Mouse (Mus musculus) heart, embryonic 16.5 days (tissue): ENCODE measurements around the gene Fpgs. TPM values are rescaled to one million over a fixed set of nuclear protein-coding genes. Genes with fewer than 3 reads are reported as not detected.

ENCODE experiments used
- ATAC-seq: fragments of 200-750 bp; cut with Nextera tagmentation; replicated peaks from 2 replicates; pipeline ENCODE4 v1.8.0; 2017; ENCODE audit warnings: moderate number of reproducible peaks; ENCODE audit not compliant: insufficient read depth, low FRiP score; ENCODE audit errors: extremely low read depth
- H3K27ac ChIP-seq: fragments of 300-500 bp; sonication (generic); 2 replicates; pipeline ENCODE4 v1.5.1; 2014; ENCODE audit warnings: mild to moderate bottlenecking, low read length, control low read depth, moderate library complexity
- H3K27me3 ChIP-seq: fragments of 300-500 bp; sonication (generic); 2 replicates; pipeline ENCODE4 v1.6.1; 2014; ENCODE audit warnings: low read length, mixed read lengths; ENCODE audit not compliant: control insufficient read depth, insufficient read depth
- H3K36me3 ChIP-seq: fragments of 300-500 bp; sonication (generic); 2 replicates; pipeline ENCODE4 v1.6.1; 2014; ENCODE audit not compliant: control insufficient read depth, insufficient read depth
- H3K4me1 ChIP-seq: fragments of 300-500 bp; sonication (generic); 2 replicates; pipeline ENCODE4 v1.6.1; 2014; ENCODE audit warnings: low read length, mixed read lengths; ENCODE audit not compliant: control insufficient read depth, insufficient read depth
- H3K4me2 ChIP-seq: fragments of 300-500 bp; sonication (generic); 2 replicates; pipeline ENCODE4 v1.6.1; 2014; ENCODE audit warnings: low read depth, mild to moderate bottlenecking, control low read depth, low read length
- H3K4me3 ChIP-seq: fragments of 300-500 bp; sonication (generic); 2 replicates; pipeline ENCODE4 v1.5.1; 2014; ENCODE audit warnings: mild to moderate bottlenecking, control low read depth, low read length
- H3K9ac ChIP-seq: fragments of 300-500 bp; sonication (generic); 2 replicates; pipeline ENCODE4 v1.6.1; 2014; ENCODE audit warnings: low read length, control low read depth
- H3K9me3 ChIP-seq: fragments of 300-500 bp; sonication (generic); replicated peaks from 2 replicates; pipeline ENCODE4 v1.6.1; 2016; ENCODE audit warnings: low read length; ENCODE audit not compliant: control insufficient read depth
- WGBS: fragments of 180-500 bp; shearing (Covaris S2); extraction: QIAGEN DNeasy Blood & Tissue Kit; methylation state at CpG from one replicate; pipeline ENCODE4 v1.1.7; 2014; 5-methylcytosine and 5-hydroxymethylcytosine counted together
- polyA plus RNA-seq: library from polyadenylated mRNA; unstranded; fragments of >200 nt; fragmentation: Nextera tagmentation; extraction: Ambion mirVana; gene quantifications from 2 replicates; pipeline ENCODE4 v1.2.1, GENCODE M21; 2015

The Fpgs gene
- polyA plus RNA-seq, 1 experiment from 2014 or later: 16.9 TPM

GRCm38 (mm10) chr2:32720053-32720452 lies 16.1 kb upstream of the Fpgs start:
- ATAC-seq: no peak
- no peak overlapping the region; the same call in 1 of the 2 replicates for H3K27ac ChIP-seq
- H3K9me3 ChIP-seq: no peaks in the 10 kb centered on the region
- H3K36me3 ChIP-seq: no peaks in the 10 kb centered on the region
- no peak overlapping the region for H3K4me2 ChIP-seq
- H3K4me1 ChIP-seq: peaks cover 14% of the 10 kb centered on the region
- H3K27me3 ChIP-seq: no peaks in the 10 kb centered on the region
- H3K9ac ChIP-seq: no peak overlapping the region
- H3K4me3 ChIP-seq: no peak overlapping the region
- 88% methylated on average over 3 of the region's 3 CpGs for WGBS

GRCm38 (mm10) chr2:32718761-32719160 lies 14.8 kb upstream of the Fpgs start:
- no peak overlapping the region for H3K9ac ChIP-seq
- 54% methylated on average over 9 of the region's 9 CpGs for whole genome bisulfite sequencing
- H3K4me2 ChIP-seq: no peak overlapping the region
- H3K9me3 ChIP-seq: no peaks in the 10 kb centered on the region
- ATAC-seq: no peak
- no peak overlapping the region for H3K27ac ChIP-seq
- peaks cover 27% of the 10 kb centered on the region for H3K4me1 ChIP-seq
- H3K36me3 ChIP-seq: no peaks in the 10 kb centered on the region
- H3K27me3 ChIP-seq: no peaks in the 10 kb centered on the region
- no peak overlapping the region for H3K4me3 ChIP-seq

GRCm38 (mm10) chr2:32714987-32715425 lies 11.1 kb upstream of the Fpgs start:
- no peak overlapping the region for H3K9ac ChIP-seq
- H3K4me2 ChIP-seq: no peak overlapping the region
- H3K27ac ChIP-seq: peak overlapping the region; percentile 97
- peaks cover 29% of the 10 kb centered on the region for H3K4me1 ChIP-seq
- 30% methylated on average over 4 of the region's 4 CpGs for WGBS
- H3K36me3 ChIP-seq: peaks cover 3% of the 10 kb centered on the region
- no peak overlapping the region for H3K4me3 ChIP-seq
- no peak for ATAC-seq
- no peaks in the 10 kb centered on the region for H3K9me3 ChIP-seq
- no peaks in the 10 kb centered on the region for H3K27me3 ChIP-seq

- no peaks in the 10 kb centered on the region for H3K27me3 ChIP-seq
- H3K4me3 ChIP-seq: no peak overlapping the region
- 38% methylated on average over 11 of the region's 11 CpGs for WGBS
- no peak overlapping the region; the same call in 1 of the 2 replicates for H3K4me2 ChIP-seq
- peak overlapping the region; percentile 97 for H3K27ac ChIP-seq
- peaks cover 9% of the 10 kb centered on the region for H3K36me3 ChIP-seq
- H3K9me3 ChIP-seq: no peaks in the 10 kb centered on the region
- no peak for ATAC-seq
- H3K9ac ChIP-seq: peak overlapping the region; percentile 7; the same call in 1 of the 2 replicates
- peaks cover 29% of the 10 kb centered on the region for H3K4me1 ChIP-seq
Measured at GRCm38 (mm10) chr2:32714117-32714986, 10.4 kb upstream of the Fpgs start.

- ATAC-seq: peak; percentile 82
- no peaks in the 10 kb centered on the region for H3K27me3 ChIP-seq
- WGBS: 0% methylated on average over 61 of the region's 79 CpGs
Measured at GRCm38 (mm10) chr2:32712934-32713817, 9.2 kb upstream of the Fpgs start, which contains the start of gene Cdk9. Cdk9 (minus strand) TSS chr2:32713076.

GRCm38 (mm10) chr2:32712586-32712933 lies 8.6 kb upstream of the Fpgs start:
- ATAC-seq: peak; percentile 86
- Histone ChIP-seq H3K4me2 (peak overlapping the region; percentile 88), H3K4me1 (peaks cover 29% of the 10 kb centered on the region), H3K9ac (peak overlapping the region; percentile 90), H3K27me3 (no peaks in the 10 kb centered on the region), H3K4me3 (peak overlapping the region; percentile 74), H3K9me3 (no peaks in the 10 kb centered on the region), H3K36me3 (peaks cover 23% of the 10 kb centered on the region), H3K27ac (peak overlapping the region; percentile 97)
- 0% methylated on average over 39 of the region's 44 CpGs for WGBS

More at GRCm38 (mm10) chr2:32712934-32713817, 9.2 kb upstream of the Fpgs start, which contains the start of gene Cdk9:
- Histone ChIP-seq H3K9me3 (no peaks in the 10 kb centered on the region), H3K9ac (peak within 1 kb of the TSS; percentile 90), H3K4me2 (peak within 1 kb of the TSS; percentile 88), H3K4me1 (peaks cover 29% of the 10 kb centered on the region), H3K4me3 (peak within 1 kb of the TSS; percentile 74), H3K36me3 (peaks cover 17% of the 10 kb centered on the region), H3K27ac (peak within 1 kb of the TSS; percentile 97)

- H3K27me3 ChIP-seq: no peaks in the 10 kb centered on the region
- H3K36me3 ChIP-seq: peaks cover 24% of the 10 kb centered on the region
- H3K9ac ChIP-seq: peak overlapping the region; percentile 90
- peak overlapping the region; percentile 97 for H3K27ac ChIP-seq
- H3K4me3 ChIP-seq: peak overlapping the region; percentile 74
- peaks cover 29% of the 10 kb centered on the region for H3K4me1 ChIP-seq
- no peaks in the 10 kb centered on the region for H3K9me3 ChIP-seq
- peak overlapping the region; percentile 88 for H3K4me2 ChIP-seq
- WGBS: 0% methylated on average over 41 of the region's 41 CpGs
- ATAC-seq: peak; percentile 39
Measured at GRCm38 (mm10) chr2:32712108-32712551, 8.2 kb upstream of the Fpgs start.

- Histone ChIP-seq H3K9me3 (no peaks in the 10 kb centered on the region), H3K36me3 (peaks cover 30% of the 10 kb centered on the region), H3K27ac (peak overlapping the region; percentile 97), H3K4me1 (peaks cover 29% of the 10 kb centered on the region), H3K4me2 (peak overlapping the region; percentile 88), H3K27me3 (no peaks in the 10 kb centered on the region), H3K4me3 (peak overlapping the region; percentile 74), H3K9ac (peak overlapping the region; percentile 90)
- no peak for ATAC-seq
- 25% methylated on average over 9 of the region's 9 CpGs for WGBS
Measured at GRCm38 (mm10) chr2:32711301-32712056, 7.5 kb upstream of the Fpgs start.
